Comparison of ENCODE assay signal across 25 mouse cellular contexts in genomic region chr8:111213406-111213805, GRCm38 (mm10).
"Had no signal": no experiment of that assay in that cellular context is flagged by ENCODE, and none has a peak within 500 bp of the region (broad histone marks: within the 10 kb centered on the region; RNA-seq: fewer than 3 reads in every experiment).

No protein-coding gene starts in this region.

- H3K27me3 ChIP-seq: heart, embryonic 13.5 days; heart, embryonic 15.5 days; hindbrain, embryonic 12.5 days; intestine, embryonic 15.5 days; limb, embryonic 12.5 days had no signal

- H3K36me3 ChIP-seq: heart, embryonic 13.5 days; heart, embryonic 15.5 days; hindbrain, embryonic 10.5 days; hindbrain, embryonic 12.5 days; intestine, embryonic 15.5 days; limb, embryonic 10.5 days; limb, embryonic 12.5 days had no signal

- H3K9me3 ChIP-seq: heart, embryonic 13.5 days; heart, embryonic 15.5 days; hindbrain, embryonic 10.5 days; hindbrain, embryonic 12.5 days; intestine, embryonic 15.5 days; limb, embryonic 10.5 days; limb, embryonic 12.5 days had no signal

- H3K27ac ChIP-seq: heart, adult 2 months; heart, embryonic 13.5 days; heart, embryonic 15.5 days; hindbrain, embryonic 10.5 days; hindbrain, embryonic 12.5 days; hindbrain, embryonic 14.5 days; intestine, embryonic 15.5 days; layer of hippocampus, adult 2 months; left cerebral cortex, adult 2 months; limb, embryonic 10.5 days; limb, embryonic 12.5 days had no signal

- ATAC-seq: hindbrain, embryonic 16.5 days; inflammation-experienced regulatory T-cells, adult 6 months; intestine, embryonic 15.5 days; intestine, postnatal 0 days had no signal

- DNase-seq: gastrocnemius, postnatal 25 days; heart, adult 2 months; heart, postnatal 14 days; heart, postnatal 36 days; kidney, adult 18-20 months; kidney, adult 8-10 months; kidney, postnatal 10 days; kidney, postnatal 25 days; kidney, postnatal 4 days; liver had no signal

- H3K4me1 ChIP-seq: hindbrain, embryonic 10.5 days; hindbrain, embryonic 12.5 days; intestine, embryonic 15.5 days; limb, embryonic 10.5 days; limb, embryonic 12.5 days had no signal

- H3K4me2 ChIP-seq: heart, embryonic 11.5 days; heart, embryonic 13.5 days; heart, embryonic 15.5 days; hindbrain, embryonic 12.5 days; hindbrain, embryonic 14.5 days; intestine, embryonic 15.5 days; limb, embryonic 12.5 days; liver, embryonic 11.5 days had no signal

- H3K9ac ChIP-seq: heart, embryonic 13.5 days; heart, embryonic 15.5 days; hindbrain, embryonic 12.5 days; hindbrain, embryonic 14.5 days; intestine, embryonic 15.5 days; limb, embryonic 12.5 days had no signal

- H3K4me3 ChIP-seq: heart, adult 2 months; heart, embryonic 13.5 days; heart, embryonic 15.5 days; hindbrain, embryonic 10.5 days; hindbrain, embryonic 12.5 days; intestine, embryonic 15.5 days; layer of hippocampus, adult 2 months; left cerebral cortex, adult 2 months; limb, embryonic 10.5 days; limb, embryonic 12.5 days had no signal
